Comparison of ENCODE assay signal across 26 mouse cellular contexts in the genomic region with DNA sequence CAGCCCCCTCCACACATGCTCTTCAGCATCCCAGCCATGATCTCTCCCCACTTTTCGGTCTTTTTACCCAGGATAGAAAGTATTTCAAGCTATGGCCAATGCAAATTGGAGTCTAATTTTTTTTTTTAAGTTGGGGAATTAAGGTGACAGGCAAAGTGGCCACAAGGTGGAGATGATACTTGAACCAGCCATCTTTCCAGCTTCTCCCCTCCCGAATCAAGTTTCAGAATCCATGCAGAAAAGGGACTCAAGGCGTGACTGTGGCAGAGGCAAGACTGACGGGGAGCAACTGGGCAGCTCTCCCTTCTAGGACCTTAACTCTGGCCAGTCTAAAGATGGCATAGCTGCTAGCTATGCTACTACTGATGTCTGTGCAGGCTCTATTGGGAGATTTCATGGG. TPM values are rescaled to one million over a fixed set of nuclear protein-coding genes. Genes with fewer than 3 reads are reported as not detected.
DNase-seq lines count a peak whose midpoint lies in the region; ATAC-seq and TF ChIP-seq lines count a peak whose summit lies in the region.
"Had no signal": no experiment of that assay in that cellular context is flagged by ENCODE, and none has a peak within 500 bp of the region (broad histone marks: within the 10 kb centered on the region; RNA-seq: fewer than 3 reads in every experiment).

No protein-coding gene starts in this region.

- intact Hi-C loops in heart, postnatal 36 days (cut with DNase I) = no loop called here
- intact Hi-C loops in left cerebral cortex, postnatal 14 days (cut with DNase I) = no loop called here

- H3K4me2 ChIP-seq in heart, embryonic 13.5 days = no peak overlapping the region
- H3K4me2 ChIP-seq in kidney, embryonic 15.5 days = no peak overlapping the region
- no peak overlapping the region for H3K4me2 ChIP-seq in midbrain, embryonic 11.5 days
- H3K4me2 ChIP-seq in midbrain, embryonic 14.5 days (ENCODE audit: low read length) = no peak overlapping the region
- H3K4me2 ChIP-seq: embryonic facial prominence, embryonic 12.5 days; embryonic facial prominence, embryonic 15.5 days; forebrain, embryonic 12.5 days; heart, embryonic 12.5 days; hindbrain, embryonic 14.5 days had no signal

- no peak overlapping the region for H3K9ac ChIP-seq in heart, embryonic 13.5 days
- no peak overlapping the region for H3K9ac ChIP-seq in kidney, embryonic 15.5 days
- no peak overlapping the region for H3K9ac ChIP-seq in midbrain, embryonic 11.5 days (ENCODE audit: low read length)
- H3K9ac ChIP-seq in midbrain, embryonic 14.5 days (replicated peaks; ENCODE audit: low read length) = no peak overlapping the region
- H3K9ac ChIP-seq: embryonic facial prominence, embryonic 12.5 days; embryonic facial prominence, embryonic 15.5 days; forebrain, embryonic 12.5 days; heart, embryonic 12.5 days; hindbrain, embryonic 14.5 days had no signal

- no peaks in the 10 kb centered on the region for H3K27me3 ChIP-seq in heart, embryonic 13.5 days (replicated peaks)
- no peaks in the 10 kb centered on the region for H3K27me3 ChIP-seq in kidney, embryonic 15.5 days
- no peaks in the 10 kb centered on the region; the same call in 1 of the 2 replicates for H3K27me3 ChIP-seq in midbrain, embryonic 11.5 days (ENCODE audit: control insufficient read depth, insufficient read depth, low read length)
- no peaks in the 10 kb centered on the region for H3K27me3 ChIP-seq in midbrain, embryonic 14.5 days (ENCODE audit: control insufficient read depth, insufficient read depth, low read length)
- H3K27me3 ChIP-seq: embryonic facial prominence, embryonic 12.5 days; embryonic facial prominence, embryonic 15.5 days; forebrain, embryonic 12.5 days; heart, embryonic 12.5 days had no signal

- no peak for TF ChIP-seq POLR2A in embryonic fibroblast, embryonic 13.5 days (IDR thresholded peaks at IDR 0.05; ENCODE audit: low read depth, low read length)

- no peaks in the 10 kb centered on the region for H3K36me3 ChIP-seq in heart, embryonic 13.5 days
- no peaks in the 10 kb centered on the region for H3K36me3 ChIP-seq in kidney, embryonic 15.5 days
- no peaks in the 10 kb centered on the region for H3K36me3 ChIP-seq in midbrain, embryonic 11.5 days (ENCODE audit: control insufficient read depth, insufficient read depth, low read length)
- no peaks in the 10 kb centered on the region for H3K36me3 ChIP-seq in midbrain, embryonic 14.5 days (ENCODE audit: control insufficient read depth, insufficient read depth, low read length)
- H3K36me3 ChIP-seq: embryonic facial prominence, embryonic 12.5 days; embryonic facial prominence, embryonic 15.5 days; forebrain, embryonic 12.5 days; heart, embryonic 12.5 days had no signal

- peaks cover 16% of the 10 kb centered on the region for H3K4me1 ChIP-seq in heart, embryonic 13.5 days
- peaks cover 9% of the 10 kb centered on the region for H3K4me1 ChIP-seq in kidney, embryonic 15.5 days
- no peaks in the 10 kb centered on the region for H3K4me1 ChIP-seq in midbrain, embryonic 11.5 days (ENCODE audit: control insufficient read depth, insufficient read depth, low read length)
- H3K4me1 ChIP-seq in midbrain, embryonic 14.5 days (ENCODE audit: control insufficient read depth, insufficient read depth, low read length) = peaks cover under 1% of the 10 kb centered on the region
- peaks cover 16% of the 10 kb centered on the region for H3K4me1 ChIP-seq in embryonic fibroblast, embryonic 13.5 days (ENCODE audit: control insufficient read depth, insufficient read depth, low read length)
- H3K4me1 ChIP-seq: embryonic facial prominence, embryonic 12.5 days; embryonic facial prominence, embryonic 15.5 days had no signal

- no peak for ATAC-seq in heart, embryonic 13.5 days (ENCODE audit: extremely low read depth, insufficient number of reproducible peaks, low FRiP score, low TSS enrichment)
- no peak for ATAC-seq in kidney, embryonic 15.5 days (replicated peaks; ENCODE audit: low FRiP score)
- no peak for ATAC-seq in midbrain, embryonic 11.5 days (ENCODE audit: low FRiP score)
- no peak for ATAC-seq in midbrain, embryonic 14.5 days (ENCODE audit: low FRiP score, low TSS enrichment)
- ATAC-seq: forebrain, embryonic 16.5 days; hindbrain, postnatal 0 days; inflammation-experienced regulatory T-cells, adult 6 months had no signal

- WGBS in heart, embryonic 13.5 days = 71% methylated on average over 4 of the region's 4 CpGs
- WGBS in kidney, embryonic 15.5 days = 72% methylated on average over 4 of the region's 4 CpGs
- WGBS in midbrain, embryonic 11.5 days = 77% methylated on average over 4 of the region's 4 CpGs
- WGBS in midbrain, embryonic 14.5 days = 78% methylated on average over 4 of the region's 4 CpGs

- 0 out of 2 replicates have a peak overlapping the region, but pooled peaks have one; percentile 15 for H3K27ac ChIP-seq in heart, embryonic 13.5 days (replicated peaks)
- peak overlapping the region; percentile 5; the same call in 1 of the 2 replicates for H3K27ac ChIP-seq in kidney, embryonic 15.5 days
- no peak overlapping the region for H3K27ac ChIP-seq in midbrain, embryonic 11.5 days (ENCODE audit: low read depth, low read length)
- H3K27ac ChIP-seq in midbrain, embryonic 14.5 days (replicated peaks; ENCODE audit: low read depth, low read length) = no peak overlapping the region
- H3K27ac ChIP-seq in embryonic fibroblast, embryonic 13.5 days (ENCODE audit: insufficient read depth, low read length) = peak overlapping the region; percentile 59
- H3K27ac ChIP-seq: embryonic facial prominence, embryonic 12.5 days; embryonic facial prominence, embryonic 15.5 days; forebrain, embryonic 12.5 days; hindbrain, embryonic 14.5 days; hindbrain, postnatal 0 days had no signal

- no peak for TF ChIP-seq CTCF in embryonic fibroblast, embryonic 13.5 days (IDR thresholded peaks at IDR 0.05; ENCODE audit: borderline replicate concordance, insufficient read depth, low read length)

- DNase-seq in heart, postnatal 36 days = no peak
- no peak for DNase-seq in kidney, postnatal 10 days
- peak; percentile 19 for DNase-seq in midbrain, embryonic 11.5 days (ENCODE audit: low spot score, missing footprints)
- DNase-seq in midbrain, embryonic 14.5 days = no peak
- DNase-seq in left cerebral cortex, postnatal 14 days (ENCODE audit: low spot score in 2 of 2) = no peak
- DNase-seq: adrenal gland, adult 2 months; adrenal gland, postnatal 14 days; B cell, adult 2 months; cerebellum, adult 11 months; cerebellum, adult 2 months; cerebellum, adult 9-11 months; cerebellum, postnatal 25 days; gastrocnemius, postnatal 10 days; gastrocnemius, postnatal 36 days had no signal

- no peak overlapping the region for H3K4me3 ChIP-seq in heart, embryonic 13.5 days
- H3K4me3 ChIP-seq in kidney, embryonic 15.5 days (replicated peaks) = no peak overlapping the region
- H3K4me3 ChIP-seq in midbrain, embryonic 11.5 days (ENCODE audit: low read depth, low read length) = no peak overlapping the region
- H3K4me3 ChIP-seq in midbrain, embryonic 14.5 days (replicated peaks; ENCODE audit: low read depth, low read length) = no peak overlapping the region
- H3K4me3 ChIP-seq in embryonic fibroblast, embryonic 13.5 days (ENCODE audit: insufficient read depth, low read length) = no peak overlapping the region
- H3K4me3 ChIP-seq: embryonic facial prominence, embryonic 12.5 days; embryonic facial prominence, embryonic 15.5 days; erythroblast, embryonic 14.5 days; forebrain, embryonic 12.5 days; heart, embryonic 12.5 days had no signal

- no peaks in the 10 kb centered on the region for H3K9me3 ChIP-seq in heart, embryonic 13.5 days
- H3K9me3 ChIP-seq in kidney, embryonic 15.5 days (replicated peaks) = no peaks in the 10 kb centered on the region
- H3K9me3 ChIP-seq in midbrain, embryonic 11.5 days (ENCODE audit: control insufficient read depth, low read length) = no peaks in the 10 kb centered on the region
- no peaks in the 10 kb centered on the region for H3K9me3 ChIP-seq in midbrain, embryonic 14.5 days (ENCODE audit: control insufficient read depth, low read length)
- H3K9me3 ChIP-seq: embryonic facial prominence, embryonic 12.5 days; embryonic facial prominence, embryonic 15.5 days; forebrain, embryonic 12.5 days; heart, embryonic 12.5 days had no signal

RNA-seq across cellular contexts. Expression of a gene that starts 5.9 kb away (rescaled TPM):
- polyA plus RNA-seq in heart, embryonic 13.5 days (2015; fragmentation: Nextera tagmentation; extraction: Ambion mirVana) = 42.1 TPM in 2 replicates
- total RNA-seq in heart, postnatal 36 days (2021) = 100 to 1,000 TPM; 203 to 252 TPM
- 35.4 and 40.4 TPM in 2 replicates for polyA plus RNA-seq in kidney, embryonic 15.5 days (2015; fragmentation: Nextera tagmentation; extraction: Ambion mirVana)
- 28.4 and 32.3 TPM in 2 replicates for polyA plus RNA-seq in midbrain, embryonic 11.5 days (2014; fragmentation: Nextera tagmentation; extraction: Ambion mirVana)
- 9.7 and 20.7 TPM in 2 replicates for polyA plus RNA-seq in midbrain, embryonic 14.5 days (2014; fragmentation: Nextera tagmentation; extraction: Ambion mirVana)
- polyA plus RNA-seq in embryonic fibroblast, embryonic 13.5 days (2011; ENCODE audit: insufficient read length, low read depth, missing spikeins) = 363 and 515 TPM in 2 replicates
- total RNA-seq in left cerebral cortex, postnatal 14 days (2021) = 10 to 100 TPM; 82.2 to 89.1 TPM

Comparison
In these comparisons a context has a peak if more than half of its experiments do, and no peak if none do; other contexts are left out.
1. H3K27ac ChIP-seq: peak in heart, embryonic 13.5 days (single experiment), kidney, embryonic 15.5 days (single experiment) and embryonic fibroblast, embryonic 13.5 days (single experiment); none in midbrain, embryonic 11.5 days (single experiment) and midbrain, embryonic 14.5 days (single experiment).